Mouse (Mus musculus) forebrain, embryonic 16.5 days (tissue): ENCODE results near the gene Prr12. TPM values are rescaled to one million over a fixed set of nuclear protein-coding genes. Genes with fewer than 3 reads are reported as not detected.

ENCODE experiments used
- ATAC-seq: fragments of 200-750 bp; cut with Nextera tagmentation; 2 replicates; pipeline ENCODE4 v1.8.0; 2017; ENCODE audit warnings: mild to moderate bottlenecking, moderate library complexity
- H3K27ac ChIP-seq: fragments of 300-500 bp; sonication (generic); 2 replicates; pipeline ENCODE4 v1.5.1; 2014; ENCODE audit warnings: low read length, control low read depth
- H3K27me3 ChIP-seq: fragments of 300-500 bp; sonication (generic); replicated peaks from 2 replicates; pipeline ENCODE4 v1.6.1; 2014; ENCODE audit warnings: low read length; ENCODE audit not compliant: control insufficient read depth, insufficient read depth
- H3K36me3 ChIP-seq: fragments of 300-500 bp; sonication (generic); 2 replicates; pipeline ENCODE4 v1.6.1; 2014; ENCODE audit not compliant: control insufficient read depth, insufficient read depth
- H3K4me1 ChIP-seq: fragments of 300-500 bp; sonication (generic); replicated peaks from 2 replicates; pipeline ENCODE4 v1.6.1; 2014; ENCODE audit warnings: low read length; ENCODE audit not compliant: control insufficient read depth, insufficient read depth
- H3K4me2 ChIP-seq: fragments of 300-500 bp; sonication (generic); 2 replicates; pipeline ENCODE4 v1.6.1; 2014; ENCODE audit warnings: mild to moderate bottlenecking, low read length, control low read depth
- H3K4me3 ChIP-seq: fragments of 300-500 bp; sonication (generic); replicated peaks from 2 replicates; pipeline ENCODE4 v1.5.1; 2014; ENCODE audit warnings: mild to moderate bottlenecking, low read length, control low read depth
- H3K9ac ChIP-seq: fragments of 300-500 bp; sonication (generic); replicated peaks from 2 replicates; pipeline ENCODE4 v1.6.1; 2014; ENCODE audit warnings: low read depth, low read length, control low read depth
- H3K9me3 ChIP-seq: fragments of 300-500 bp; sonication (generic); 2 replicates; pipeline ENCODE4 v1.6.1; 2016; ENCODE audit warnings: low read length; ENCODE audit not compliant: control insufficient read depth
- WGBS: fragments of 180-500 bp; shearing (Covaris S2); extraction: QIAGEN DNeasy Blood & Tissue Kit; methylation state at CpG from one replicate; pipeline ENCODE4 v1.1.7; 2014; 5-methylcytosine and 5-hydroxymethylcytosine counted together
- polyA plus RNA-seq: library from polyadenylated mRNA; unstranded; fragments of >200 nt; fragmentation: Nextera tagmentation; extraction: Ambion mirVana; gene quantifications from 2 replicates; pipeline ENCODE4 v1.2.1, GENCODE M21; 2015

The Prr12 gene
- polyA plus RNA-seq, 1 experiment from 2014 or later = 17.3 TPM

DNA sequence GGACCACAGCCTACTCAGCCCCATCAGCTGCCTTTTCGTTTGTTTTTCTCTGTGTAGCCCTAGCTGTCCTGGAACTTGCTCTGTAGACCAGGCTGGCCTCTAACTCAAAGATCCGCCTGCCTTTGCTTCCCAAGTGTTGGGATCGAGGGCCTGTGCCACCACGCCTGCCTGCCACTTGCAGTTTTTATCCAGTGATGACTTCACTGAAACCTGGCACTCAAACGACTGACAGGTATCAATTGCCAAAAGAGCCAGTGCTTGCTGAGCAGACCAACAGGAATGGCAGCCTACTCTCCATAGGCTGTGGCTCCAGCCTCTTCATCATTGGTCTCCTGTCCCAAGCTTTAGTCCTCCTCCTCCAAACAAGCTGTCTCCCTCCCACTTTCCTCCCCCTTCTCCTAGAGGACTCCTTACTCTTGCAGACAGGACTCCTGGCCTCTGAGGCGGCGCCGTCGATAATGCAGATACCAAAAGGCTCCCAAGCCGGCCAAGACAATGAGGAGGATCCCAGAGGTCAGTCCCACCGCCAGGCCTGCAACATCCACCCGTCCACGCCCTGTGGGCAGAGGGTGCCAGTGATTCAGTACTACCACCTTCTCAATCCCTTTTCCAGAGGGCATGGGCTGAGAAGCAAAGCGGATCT lies 3.8 kb upstream of the Prr12 start:
- no peaks in the 10 kb centered on the region for H3K27me3 ChIP-seq
- H3K27ac ChIP-seq = no peak overlapping the region
- H3K4me3 ChIP-seq = no peak overlapping the region
- no peaks in the 10 kb centered on the region for H3K9me3 ChIP-seq
- no peak for ATAC-seq
- WGBS = 70% methylated on average over 14 of the region's 14 CpGs
- no peak overlapping the region for H3K9ac ChIP-seq
- no peaks in the 10 kb centered on the region for H3K36me3 ChIP-seq
- no peak overlapping the region for H3K4me2 ChIP-seq
- peaks cover 27% of the 10 kb centered on the region for H3K4me1 ChIP-seq

DNA sequence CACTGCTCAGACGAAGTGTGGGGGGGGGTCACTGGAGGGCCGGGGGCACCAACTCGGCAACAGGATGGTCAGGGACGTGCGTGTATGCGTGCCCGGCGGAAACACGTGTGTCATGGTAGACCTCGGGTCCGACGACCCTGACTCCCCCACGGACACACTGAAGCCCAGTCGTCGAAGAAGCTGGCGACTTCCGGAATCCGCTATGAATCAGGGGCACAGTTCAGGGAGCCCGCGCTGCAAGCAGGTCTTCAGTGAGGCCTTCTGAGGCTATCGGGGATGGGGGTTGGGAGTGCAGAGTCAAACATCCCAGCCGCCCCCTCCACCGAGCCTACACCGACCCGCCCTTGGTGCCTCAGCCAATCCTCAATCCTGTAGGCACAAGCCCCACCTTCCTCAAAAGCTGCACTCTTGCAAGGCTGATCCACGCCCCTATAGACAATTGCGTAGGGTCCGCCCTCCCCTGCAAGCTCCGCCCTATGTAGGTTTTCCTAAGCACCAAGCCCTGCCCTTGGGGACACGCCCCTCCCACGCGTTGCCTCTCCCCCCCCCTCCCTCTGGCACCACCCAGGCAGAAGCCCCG lies 1.3 kb upstream of the Prr12 start:
- 0% methylated on average over 30 of the region's 33 CpGs for WGBS
- peak overlapping the region; percentile 95 for H3K4me3 ChIP-seq
- H3K9me3 ChIP-seq = no peaks in the 10 kb centered on the region
- ATAC-seq = peak; percentile 93
- H3K4me1 ChIP-seq = peaks cover 30% of the 10 kb centered on the region
- H3K27me3 ChIP-seq = no peaks in the 10 kb centered on the region
- H3K4me2 ChIP-seq = peak overlapping the region; percentile 97
- H3K27ac ChIP-seq = peak overlapping the region; percentile 99
- H3K36me3 ChIP-seq = peaks cover 7% of the 10 kb centered on the region; the same call in 1 of the 2 replicates
- H3K9ac ChIP-seq = peak overlapping the region; percentile 88

GRCm38 (mm10) chr7:45053117-45053930 lies 643 bp upstream of the Prr12 start:
- H3K9me3 ChIP-seq = no peaks in the 10 kb centered on the region
- H3K27me3 ChIP-seq = no peaks in the 10 kb centered on the region
- peaks cover 14% of the 10 kb centered on the region; the same call in 1 of the 2 replicates for H3K36me3 ChIP-seq
- H3K4me1 ChIP-seq = peaks cover 28% of the 10 kb centered on the region
- peak overlapping the region; percentile 97 for H3K4me2 ChIP-seq
- peak overlapping the region; percentile 88 for H3K9ac ChIP-seq
- peak overlapping the region; percentile 99 for H3K27ac ChIP-seq
- ATAC-seq = peak; percentile 61
- H3K4me3 ChIP-seq = peak overlapping the region; percentile 95
- WGBS = under 1% methylated on average over 42 of the region's 59 CpGs

GRCm38 (mm10) chr7:45052181-45052861 lies 360 bp downstream of the Prr12 start:
- H3K9me3 ChIP-seq = no peaks in the 10 kb centered on the region
- peaks cover 22% of the 10 kb centered on the region for H3K36me3 ChIP-seq
- H3K4me3 ChIP-seq = peak overlapping the region; percentile 95
- H3K27me3 ChIP-seq = no peaks in the 10 kb centered on the region
- H3K27ac ChIP-seq = peak overlapping the region; percentile 99
- peak overlapping the region; percentile 88 for H3K9ac ChIP-seq
- peak overlapping the region; percentile 89 for H3K4me2 ChIP-seq
- H3K4me1 ChIP-seq = peaks cover 28% of the 10 kb centered on the region
- ATAC-seq = no peak
- 0% methylated on average over 33 of the region's 38 CpGs for WGBS

DNA sequence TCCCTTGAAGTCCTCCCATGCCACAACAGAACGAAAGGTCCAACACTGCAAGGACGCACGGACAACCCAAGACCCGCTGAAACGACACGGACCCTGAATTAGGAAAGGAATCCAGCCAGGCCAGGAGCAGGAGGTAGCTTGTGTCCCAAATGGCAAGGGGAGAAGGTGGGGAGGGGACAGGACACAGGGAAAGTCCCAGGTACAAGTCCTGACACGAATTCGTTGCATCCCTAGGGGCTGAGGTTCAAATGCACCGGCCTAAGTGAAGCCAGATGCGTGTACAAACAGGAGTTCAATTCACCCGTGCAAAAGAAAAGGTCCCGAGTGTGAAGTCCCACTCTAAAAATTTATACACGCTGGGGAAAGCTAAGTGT lies 1.1 kb downstream of the Prr12 start:
- peaks cover 29% of the 10 kb centered on the region for H3K36me3 ChIP-seq
- H3K9me3 ChIP-seq = no peaks in the 10 kb centered on the region
- WGBS = under 1% methylated on average over 13 of the region's 13 CpGs
- peak overlapping the region; percentile 95 for H3K4me3 ChIP-seq
- H3K27ac ChIP-seq = peak overlapping the region; percentile 99
- peak overlapping the region; percentile 88 for H3K9ac ChIP-seq
- no peaks in the 10 kb centered on the region for H3K27me3 ChIP-seq
- H3K4me1 ChIP-seq = peaks cover 28% of the 10 kb centered on the region
- no peak for ATAC-seq
- H3K4me2 ChIP-seq = peak overlapping the region; percentile 89

GRCm38 (mm10) chr7:45050945-45051600 lies 1.6 kb downstream of the Prr12 start:
- Histone ChIP-seq H3K9me3 (no peaks in the 10 kb centered on the region), H3K9ac (peak overlapping the region; percentile 88), H3K27ac (peak overlapping the region; percentile 45), H3K4me1 (peaks cover 28% of the 10 kb centered on the region), H3K4me2 (peak overlapping the region; percentile 89), H3K36me3 (peaks cover 31% of the 10 kb centered on the region), H3K4me3 (peak overlapping the region; percentile 95), H3K27me3 (no peaks in the 10 kb centered on the region)
- WGBS = 1% methylated on average over 15 of the region's 16 CpGs
- peak; percentile 52 for ATAC-seq

DNA sequence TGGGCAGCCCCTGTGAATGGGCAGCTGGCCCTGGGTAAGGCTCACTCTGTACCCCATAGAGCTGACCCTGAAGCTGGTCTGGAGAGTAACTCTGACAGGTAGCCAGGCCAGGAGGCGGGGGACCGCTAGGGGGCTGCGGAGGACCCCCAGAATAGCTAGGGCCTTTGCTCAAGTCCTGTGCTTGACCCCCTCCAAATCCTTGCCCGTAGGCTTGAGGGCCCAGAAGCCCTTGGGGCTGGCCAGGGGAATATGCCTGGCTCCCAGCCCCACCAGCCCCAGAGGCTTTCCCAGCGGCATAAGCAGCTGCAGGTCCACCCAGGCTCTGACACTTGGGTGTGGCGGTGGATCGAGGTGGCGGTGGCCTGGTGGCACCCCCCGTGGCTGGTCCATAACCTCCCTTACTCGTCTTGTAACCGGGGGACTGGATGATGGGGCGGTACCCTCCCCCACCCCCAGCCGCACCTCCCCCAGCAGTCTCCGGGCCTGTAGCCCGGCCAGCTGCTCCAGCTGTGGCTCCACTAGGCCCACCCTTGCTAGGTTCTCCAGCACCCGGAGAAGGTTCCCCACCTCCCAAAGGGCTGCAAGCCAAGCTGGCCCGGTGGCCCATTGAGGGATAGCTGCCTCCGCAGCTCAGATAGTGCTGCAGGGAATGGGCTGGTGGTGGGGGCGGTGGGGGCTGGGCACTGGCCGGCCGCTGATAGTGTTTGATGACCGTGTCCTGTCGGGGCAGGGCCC lies 3.6 kb downstream of the Prr12 start:
- Histone ChIP-seq H3K4me3 (no peak overlapping the region), H3K9ac (no peak overlapping the region), H3K36me3 (peaks cover 43% of the 10 kb centered on the region), H3K27me3 (no peaks in the 10 kb centered on the region), H3K9me3 (no peaks in the 10 kb centered on the region), H3K27ac (no peak overlapping the region), H3K4me2 (no peak overlapping the region), H3K4me1 (peaks cover 23% of the 10 kb centered on the region)
- no peak for ATAC-seq
- 89% methylated on average over 23 of the region's 23 CpGs for WGBS

DNA sequence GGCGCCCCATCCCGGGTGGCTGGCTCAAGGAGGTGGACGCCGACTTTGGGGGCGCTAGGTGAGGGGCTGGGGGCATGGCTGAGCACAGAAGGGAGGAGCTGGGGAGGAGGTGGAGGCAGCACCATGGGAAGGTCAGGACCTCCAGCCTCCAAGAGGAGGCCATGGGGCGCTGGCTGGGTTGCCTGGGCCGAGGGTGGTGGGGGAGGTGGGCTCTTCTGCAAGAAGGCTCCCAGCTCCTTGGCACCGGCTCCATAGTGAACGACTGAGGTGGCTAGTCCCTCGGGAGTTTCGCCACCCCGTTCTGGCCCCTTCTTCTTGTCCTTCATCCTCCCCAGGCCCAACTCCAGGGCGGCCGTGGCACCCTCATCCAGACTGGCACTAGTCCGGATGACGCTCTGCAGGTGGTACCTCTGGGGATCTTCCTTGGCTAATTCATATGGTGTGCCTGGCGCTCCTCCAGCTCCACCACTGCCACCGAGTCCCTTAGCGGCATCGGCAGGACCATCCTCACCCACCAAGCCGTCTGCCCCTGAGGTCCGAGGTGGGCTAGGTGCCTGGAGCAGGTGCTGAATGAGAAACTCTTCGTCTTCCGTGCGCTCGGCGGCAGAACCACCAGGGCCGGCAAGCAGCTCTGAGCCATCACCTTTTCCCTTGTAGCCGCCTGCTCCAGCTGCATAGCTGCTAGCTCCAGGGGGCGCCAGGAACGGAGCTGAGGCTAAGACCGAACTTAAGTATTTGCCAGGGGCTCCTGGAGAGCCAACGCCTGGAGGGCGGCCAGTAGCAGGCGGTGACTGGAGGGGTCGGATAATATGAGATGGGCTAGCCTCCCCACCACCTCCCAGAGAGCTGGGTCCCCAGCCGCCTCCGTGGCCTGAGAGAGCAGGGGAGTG lies 4.4 kb downstream of the Prr12 start:
- H3K27me3 ChIP-seq = no peaks in the 10 kb centered on the region
- peaks cover 47% of the 10 kb centered on the region for H3K36me3 ChIP-seq
- no peaks in the 10 kb centered on the region for H3K9me3 ChIP-seq
- WGBS = 87% methylated on average over 37 of the region's 38 CpGs
- H3K4me3 ChIP-seq = no peak overlapping the region
- no peak overlapping the region for H3K27ac ChIP-seq
- H3K4me1 ChIP-seq = peaks cover 18% of the 10 kb centered on the region
- no peak overlapping the region for H3K4me2 ChIP-seq
- no peak for ATAC-seq
- H3K9ac ChIP-seq = no peak overlapping the region
